Mouse (Mus musculus) gastrocnemius, postnatal 36 days (tissue): Measurements from ENCODE around the gene Gm21095. TPM values are rescaled to one million over a fixed set of nuclear protein-coding genes. Genes with fewer than 3 reads are reported as not detected.
"Not testable (repeated sequence)": the region's sequence is repeated elsewhere in the genome, so short reads cannot be mapped to it uniquely, and the experiment has no call there.

ENCODE experiments used
- DNase-seq, 2 experiments: peaks; one replicate each; pipeline ENCODE4 v3.0.0; 2022
- intact Hi-C: fragments of 180-260 bp; cut with DNase I; formaldehyde crosslinking; loops from one replicate; pipeline ENCODE4 v1.15.1; 2025
- long read RNA-seq, 2 experiments: library from polyadenylated mRNA; stranded (forward); transcript quantifications; one replicate each; pipeline ENCODE4 v2.0.0; 2021
- total RNA-seq, 2 experiments: library from RNA; stranded (reverse); gene quantifications; 2 replicates each; pipeline ENCODE4 v1.2.3; 2021

Gene Gm21095
- not detected for total RNA-seq
- long read RNA-seq, experiment 1: 0 reads
- long read RNA-seq, experiment 2: 0 reads

GRCm38 (mm10) chrY:84096979-84097378, at the start of gene Gm21095:
TSS of gene Gm21095 (plus strand) at chrY:84097279.
- DNase-seq, intact Hi-C loops: not testable (repeated sequence)
